Mouse (Mus musculus): Measurements from ENCODE around the gene 2310057M21Rik. TPM values are rescaled to one million over a fixed set of nuclear protein-coding genes. Genes with fewer than 3 reads are reported as not detected.

Gene 2310057M21Rik
- polyA plus RNA-seq, 1 experiment from 2014 or later: 20.8 TPM

- Histone ChIP-seq H3K27ac (replicated peaks) (peak overlapping the region; percentile 94), H3K27me3 (replicated peaks; ENCODE audit: low read depth, poor library complexity, severe bottlenecking) (peaks cover 6% of the 10 kb centered on the region; the same call in 1 of the 2 replicates), H3K9me3 (no peaks in the 10 kb centered on the region), H3K4me3 (peak overlapping the region; percentile 92), H3K36me3 (replicated peaks) (peaks cover 38% of the 10 kb centered on the region), H3K4me1 (peaks cover 17% of the 10 kb centered on the region)
- no peak for DNase-seq (ENCODE audit: low spot score)
- under 1% methylated on average over 35 of the region's 35 CpGs for WGBS
These were observed 317 bp downstream of the 2310057M21Rik start for GRCm38 (mm10) chr7:131362269-131362614.

- no peak for DNase-seq (ENCODE audit: low spot score)
- WGBS: 94% methylated on average over 13 of the region's 13 CpGs
- Histone ChIP-seq H3K9me3 (no peaks in the 10 kb centered on the region), H3K27ac (replicated peaks) (no peak overlapping the region), H3K36me3 (replicated peaks) (peaks cover 91% of the 10 kb centered on the region), H3K4me1 (peaks cover 3% of the 10 kb centered on the region), H3K4me3 (no peak overlapping the region), H3K27me3 (replicated peaks; ENCODE audit: low read depth, poor library complexity, severe bottlenecking) (no peaks in the 10 kb centered on the region)
These were observed 6.5 kb downstream of the 2310057M21Rik start for GRCm38 (mm10) chr7:131356105-131356504.

GRCm38 (mm10) chr7:131345856-131346541 lies 16.6 kb downstream of the 2310057M21Rik start:
- Histone ChIP-seq H3K27me3 (replicated peaks; ENCODE audit: low read depth, poor library complexity, severe bottlenecking) (no peaks in the 10 kb centered on the region), H3K36me3 (replicated peaks) (peaks cover 87% of the 10 kb centered on the region), H3K4me3 (no peak overlapping the region), H3K9me3 (no peaks in the 10 kb centered on the region), H3K27ac (replicated peaks) (no peak overlapping the region), H3K4me1 (no peaks in the 10 kb centered on the region)
- no peak for DNase-seq (ENCODE audit: low spot score)
- 88% methylated on average over 7 of the region's 7 CpGs for WGBS

GRCm38 (mm10) chr7:131337502-131338068 lies 25.0 kb downstream of the 2310057M21Rik start:
- Histone ChIP-seq H3K9me3 (no peaks in the 10 kb centered on the region), H3K27me3 (replicated peaks; ENCODE audit: low read depth, poor library complexity, severe bottlenecking) (no peaks in the 10 kb centered on the region), H3K27ac (replicated peaks) (no peak overlapping the region), H3K4me3 (no peak overlapping the region), H3K4me1 (no peaks in the 10 kb centered on the region), H3K36me3 (replicated peaks) (peaks cover 36% of the 10 kb centered on the region)
- 73% methylated on average over 8 of the region's 8 CpGs for WGBS
- DNase-seq (ENCODE audit: low spot score): no peak

- WGBS: 48% methylated on average over 1 of the region's 1 CpGs
- no peak for DNase-seq (ENCODE audit: low spot score)
These were observed 29.0 kb downstream of the 2310057M21Rik start, which contains the start of gene Fam24a for GRCm38 (mm10) chr7:131333564-131333963. Gene Fam24a, plus strand, starts transcription at chr7:131333864.

GRCm38 (mm10) chr7:131331688-131332087 lies 30.9 kb downstream of the 2310057M21Rik start:
- WGBS: 79% methylated on average over 2 of the region's 2 CpGs
- Histone ChIP-seq H3K36me3 (replicated peaks) (no peaks in the 10 kb centered on the region), H3K27ac (replicated peaks) (no peak overlapping the region), H3K4me3 (no peak overlapping the region), H3K4me1 (no peaks in the 10 kb centered on the region), H3K9me3 (no peaks in the 10 kb centered on the region), H3K27me3 (replicated peaks; ENCODE audit: low read depth, poor library complexity, severe bottlenecking) (no peaks in the 10 kb centered on the region)
- no peak for DNase-seq (ENCODE audit: low spot score)

More at GRCm38 (mm10) chr7:131333564-131333963, 29.0 kb downstream of the 2310057M21Rik start, which contains the start of gene Fam24a:
- no peaks in the 10 kb centered on the region for H3K27me3 ChIP-seq (replicated peaks; ENCODE audit: low read depth, poor library complexity, severe bottlenecking)
- H3K4me3 ChIP-seq: no peak within 1 kb of the TSS
- no peaks in the 10 kb centered on the region for H3K9me3 ChIP-seq
- no peaks in the 10 kb centered on the region for H3K4me1 ChIP-seq
- no peak within 1 kb of the TSS for H3K27ac ChIP-seq (replicated peaks)
- peaks cover 4% of the 10 kb centered on the region for H3K36me3 ChIP-seq (replicated peaks)

GRCm38 (mm10) chr7:131329416-131329815 lies 33.1 kb downstream of the 2310057M21Rik start, which contains the start of gene Fam24b:
Gene Fam24b, minus strand, starts transcription at chr7:131329516.
- H3K4me3 ChIP-seq: no peak within 1 kb of the TSS
- H3K27ac ChIP-seq (replicated peaks): no peak within 1 kb of the TSS
- 92% methylated on average over 5 of the region's 5 CpGs for WGBS
- no peak for DNase-seq (ENCODE audit: low spot score)
- H3K9me3 ChIP-seq: no peaks in the 10 kb centered on the region
- H3K36me3 ChIP-seq (replicated peaks): no peaks in the 10 kb centered on the region
- no peaks in the 10 kb centered on the region for H3K4me1 ChIP-seq
- H3K27me3 ChIP-seq (replicated peaks; ENCODE audit: low read depth, poor library complexity, severe bottlenecking): no peaks in the 10 kb centered on the region

- no peak overlapping the region for H3K4me3 ChIP-seq
- DNase-seq (ENCODE audit: low spot score): no peak
- no peaks in the 10 kb centered on the region for H3K9me3 ChIP-seq
- H3K27ac ChIP-seq (replicated peaks): no peak overlapping the region
- no peaks in the 10 kb centered on the region for H3K27me3 ChIP-seq (replicated peaks; ENCODE audit: low read depth, poor library complexity, severe bottlenecking)
- no peaks in the 10 kb centered on the region for H3K36me3 ChIP-seq (replicated peaks)
- H3K4me1 ChIP-seq: no peaks in the 10 kb centered on the region
- WGBS: 84% methylated on average over 5 of the region's 5 CpGs
These were observed 35.5 kb downstream of the 2310057M21Rik start for GRCm38 (mm10) chr7:131327054-131327453.

GRCm38 (mm10) chr7:131322192-131322591 lies 40.4 kb downstream of the 2310057M21Rik start, which contains the start of gene Cuzd1:
Gene Cuzd1, minus strand, starts transcription at chr7:131322292.
- 80% methylated on average over 2 of the region's 2 CpGs for WGBS
- no peak within 1 kb of the TSS for H3K4me3 ChIP-seq
- H3K27me3 ChIP-seq (replicated peaks; ENCODE audit: low read depth, poor library complexity, severe bottlenecking): no peaks in the 10 kb centered on the region
- H3K9me3 ChIP-seq: no peaks in the 10 kb centered on the region
- H3K27ac ChIP-seq (replicated peaks): no peak within 1 kb of the TSS
- no peak for DNase-seq (ENCODE audit: low spot score)
- no peaks in the 10 kb centered on the region for H3K36me3 ChIP-seq (replicated peaks)
- no peaks in the 10 kb centered on the region for H3K4me1 ChIP-seq

GRCm38 (mm10) chr7:131318340-131318739 lies 44.2 kb downstream of the 2310057M21Rik start:
- no peak overlapping the region for H3K27ac ChIP-seq (replicated peaks)
- no peak overlapping the region for H3K4me3 ChIP-seq
- no peaks in the 10 kb centered on the region for H3K9me3 ChIP-seq
- no peaks in the 10 kb centered on the region for H3K4me1 ChIP-seq
- DNase-seq (ENCODE audit: low spot score): no peak
- 75% methylated on average over 7 of the region's 7 CpGs for WGBS
- no peaks in the 10 kb centered on the region for H3K36me3 ChIP-seq (replicated peaks)
- H3K27me3 ChIP-seq (replicated peaks; ENCODE audit: low read depth, poor library complexity, severe bottlenecking): no peaks in the 10 kb centered on the region

GRCm38 (mm10) chr7:131317587-131317986 lies 45.0 kb downstream of the 2310057M21Rik start:
- H3K36me3 ChIP-seq (replicated peaks): no peaks in the 10 kb centered on the region
- H3K4me1 ChIP-seq: no peaks in the 10 kb centered on the region
- no peak overlapping the region for H3K4me3 ChIP-seq
- H3K27me3 ChIP-seq (replicated peaks; ENCODE audit: low read depth, poor library complexity, severe bottlenecking): no peaks in the 10 kb centered on the region
- no peaks in the 10 kb centered on the region for H3K9me3 ChIP-seq
- WGBS: 70% methylated on average over 12 of the region's 12 CpGs
- H3K27ac ChIP-seq (replicated peaks): no peak overlapping the region
- DNase-seq (ENCODE audit: low spot score): peak; percentile 14

GRCm38 (mm10) chr7:131314493-131314892 lies 48.1 kb downstream of the 2310057M21Rik start:
- Histone ChIP-seq H3K9me3 (no peaks in the 10 kb centered on the region), H3K27me3 (replicated peaks; ENCODE audit: low read depth, poor library complexity, severe bottlenecking) (no peaks in the 10 kb centered on the region), H3K4me1 (no peaks in the 10 kb centered on the region), H3K27ac (replicated peaks) (no peak overlapping the region), H3K36me3 (replicated peaks) (no peaks in the 10 kb centered on the region), H3K4me3 (no peak overlapping the region)
- no peak for DNase-seq (ENCODE audit: low spot score)
- 81% methylated on average over 7 of the region's 7 CpGs for WGBS

GRCm38 (mm10) chr7:131306733-131307132 lies 55.8 kb downstream of the 2310057M21Rik start:
- no peaks in the 10 kb centered on the region for H3K9me3 ChIP-seq
- DNase-seq (ENCODE audit: low spot score): no peak
- 81% methylated on average over 5 of the region's 5 CpGs for WGBS
- no peaks in the 10 kb centered on the region for H3K27me3 ChIP-seq (replicated peaks; ENCODE audit: low read depth, poor library complexity, severe bottlenecking)
- no peak overlapping the region for H3K27ac ChIP-seq (replicated peaks)
- H3K36me3 ChIP-seq (replicated peaks): no peaks in the 10 kb centered on the region
- no peaks in the 10 kb centered on the region for H3K4me1 ChIP-seq
- H3K4me3 ChIP-seq: no peak overlapping the region
